Mouse (Mus musculus) E14TG2a.4 (cell line): ENCODE measurements around the gene Fli1.

ENCODE experiments used
- CTCF ChIP-seq: conservative IDR thresholded peaks from 2 replicates; pipeline ENCODE4 v1.5.1; 2014; ENCODE audit warnings: low read length
- POU5F1 ChIP-seq: IDR thresholded peaks from 2 replicates; pipeline ENCODE4 v1.6.1; 2014; ENCODE audit warnings: low read length, borderline replicate concordance

DNA sequence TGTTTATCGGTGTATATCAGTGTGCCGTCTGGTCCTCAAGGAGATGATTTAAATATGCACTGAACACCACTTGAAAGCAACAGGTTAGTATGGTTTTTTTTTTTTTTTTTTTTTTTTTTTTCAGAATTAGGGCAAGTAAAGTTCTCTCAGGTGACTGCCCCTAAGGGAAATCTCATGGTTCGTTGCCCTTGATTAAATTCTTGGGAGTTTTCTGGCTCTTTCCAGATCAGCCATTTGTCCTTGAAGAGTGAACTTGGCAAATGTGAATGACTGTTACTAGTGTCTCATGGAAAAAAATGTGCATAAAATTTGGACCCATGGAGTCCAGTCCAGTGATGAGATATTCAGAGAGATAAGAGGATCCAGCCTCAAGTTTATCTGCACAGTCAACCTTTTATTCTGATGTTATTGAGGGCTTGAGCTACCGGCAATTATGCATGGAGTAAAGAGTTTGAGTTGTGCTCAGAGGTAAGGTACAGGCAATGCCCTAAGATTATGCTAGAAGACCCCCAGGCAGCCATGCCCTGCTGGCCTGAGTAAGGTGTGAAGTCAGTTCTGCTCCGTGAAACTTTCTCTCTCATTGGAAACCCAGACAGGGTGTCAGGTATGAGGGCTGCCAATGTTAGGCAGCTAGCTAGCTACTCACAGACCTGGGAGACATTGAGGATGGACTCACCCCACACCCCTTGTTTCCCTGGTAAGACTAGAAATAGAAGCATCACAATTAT lies 165.6 kb downstream of the Fli1 start:
- TF ChIP-seq CTCF = no peak
- no peak for TF ChIP-seq POU5F1
